Mouse (Mus musculus): ENCODE measurements around the gene Wrnip1. TPM values are rescaled to one million over a fixed set of nuclear protein-coding genes. Genes with fewer than 3 reads are reported as not detected.

Wrnip1 gene
- total RNA-seq (2021), result 10 to 100 TPM; 58.1 to 60.7 TPM

- DNase-seq (ENCODE audit: extremely low spot score in 1 of 2, low spot score in 1 of 2), result peak; percentile 83 to 94
Observed at GRCm38 (mm10) chr13:32801693-32802221, at the start of gene Wrnip1. Gene Wrnip1 (plus strand): TSS chr13:32802038.

GRCm38 (mm10) chr13:32752066-32752657 is 49.7 kb upstream of the Wrnip1 start:
- DNase-seq (ENCODE audit: extremely low spot score in 1 of 2, low spot score in 1 of 2), result no peak

GRCm38 (mm10) chr13:32759036-32759435 is 42.8 kb upstream of the Wrnip1 start:
- DNase-seq (ENCODE audit: extremely low spot score in 1 of 2, low spot score in 1 of 2), result no peak

- no peak for DNase-seq (ENCODE audit: extremely low spot score in 1 of 2, low spot score in 1 of 2)
Observed at GRCm38 (mm10) chr13:32760795-32761194, 41.0 kb upstream of the Wrnip1 start.

- DNase-seq (ENCODE audit: extremely low spot score in 1 of 2, low spot score in 1 of 2), result no peak
Observed at GRCm38 (mm10) chr13:32763141-32763540, 38.7 kb upstream of the Wrnip1 start.

- DNase-seq (ENCODE audit: extremely low spot score in 1 of 2, low spot score in 1 of 2), result no peak
Observed at GRCm38 (mm10) chr13:32764448-32764847, 37.4 kb upstream of the Wrnip1 start.

- peak in 1 of 2 experiments; percentile 27 for DNase-seq (ENCODE audit: extremely low spot score in 1 of 2, low spot score in 1 of 2)
Observed at GRCm38 (mm10) chr13:32768104-32768503, 33.7 kb upstream of the Wrnip1 start.

- no peak for DNase-seq (ENCODE audit: extremely low spot score in 1 of 2, low spot score in 1 of 2)
Observed at GRCm38 (mm10) chr13:32769960-32770359, 31.9 kb upstream of the Wrnip1 start.

- no peak for DNase-seq (ENCODE audit: extremely low spot score in 1 of 2, low spot score in 1 of 2)
Observed at GRCm38 (mm10) chr13:32775889-32776288, 25.9 kb upstream of the Wrnip1 start.

GRCm38 (mm10) chr13:32776350-32776749 is 25.5 kb upstream of the Wrnip1 start:
- DNase-seq (ENCODE audit: extremely low spot score in 1 of 2, low spot score in 1 of 2), result no peak

GRCm38 (mm10) chr13:32778861-32779260 is 23.0 kb upstream of the Wrnip1 start:
- no peak for DNase-seq (ENCODE audit: extremely low spot score in 1 of 2, low spot score in 1 of 2)

GRCm38 (mm10) chr13:32783055-32783454 is 18.8 kb upstream of the Wrnip1 start:
- no peak for DNase-seq (ENCODE audit: extremely low spot score in 1 of 2, low spot score in 1 of 2)

- no peak for DNase-seq (ENCODE audit: extremely low spot score in 1 of 2, low spot score in 1 of 2)
Observed at GRCm38 (mm10) chr13:32783816-32784215, 18.0 kb upstream of the Wrnip1 start, which contains the start of gene Mylk4. Gene Mylk4 (minus strand): TSS chr13:32783954.

GRCm38 (mm10) chr13:32787584-32787983 is 14.3 kb upstream of the Wrnip1 start:
- DNase-seq (ENCODE audit: extremely low spot score in 1 of 2, low spot score in 1 of 2), result no peak

GRCm38 (mm10) chr13:32789781-32790180 is 12.1 kb upstream of the Wrnip1 start:
- no peak for DNase-seq (ENCODE audit: extremely low spot score in 1 of 2, low spot score in 1 of 2)

GRCm38 (mm10) chr13:32794619-32795018 is 7.2 kb upstream of the Wrnip1 start:
- DNase-seq (ENCODE audit: extremely low spot score in 1 of 2, low spot score in 1 of 2), result no peak

- DNase-seq (ENCODE audit: extremely low spot score in 1 of 2, low spot score in 1 of 2), result no peak
Observed at GRCm38 (mm10) chr13:32795166-32795565, 6.7 kb upstream of the Wrnip1 start.

- DNase-seq (ENCODE audit: extremely low spot score in 1 of 2, low spot score in 1 of 2), result no peak
Observed at GRCm38 (mm10) chr13:32797085-32797484, 4.8 kb upstream of the Wrnip1 start.

GRCm38 (mm10) chr13:32799131-32799530 is 2.7 kb upstream of the Wrnip1 start:
- no peak for DNase-seq (ENCODE audit: extremely low spot score in 1 of 2, low spot score in 1 of 2)

GRCm38 (mm10) chr13:32800859-32801258 is 979 bp upstream of the Wrnip1 start:
- no peak for DNase-seq (ENCODE audit: extremely low spot score in 1 of 2, low spot score in 1 of 2)

GRCm38 (mm10) chr13:32802259-32803081 is 632 bp downstream of the Wrnip1 start, which contains the start of gene D930007J09Rik:
Gene D930007J09Rik (minus strand): TSS chr13:32802849.
- DNase-seq (ENCODE audit: extremely low spot score in 1 of 2, low spot score in 1 of 2), result peak; percentile 39 to 54
